In the genomic region with DNA sequence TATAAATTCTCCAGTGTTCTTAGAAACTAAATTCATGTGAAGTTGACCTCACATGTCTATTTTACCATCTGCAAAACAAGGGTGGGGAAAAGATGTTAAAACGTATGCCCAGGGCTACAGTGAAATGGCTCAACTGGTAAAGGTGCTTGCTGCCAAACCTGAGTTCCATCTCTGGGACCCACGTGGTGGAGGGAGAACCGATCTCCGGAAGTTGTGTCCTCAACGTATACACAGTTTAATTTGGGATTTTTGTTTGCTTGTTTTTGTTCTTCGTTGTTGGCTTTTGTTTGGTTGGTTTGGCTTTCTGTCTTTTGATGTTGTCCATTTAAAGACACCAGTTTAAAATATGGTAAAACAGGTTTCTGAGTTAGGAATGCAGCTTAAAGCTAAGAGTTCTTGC, we compare ENCODE assay signal across 8 mouse cellular contexts. TPM values are rescaled to one million over a fixed set of nuclear protein-coding genes. Genes with fewer than 3 reads are reported as not detected.
A peak's percentile ranks its signal among the peaks of the same experiment; 100 is the strongest.
DNase-seq lines count a peak whose midpoint lies in the region; ATAC-seq and TF ChIP-seq lines count a peak whose summit lies in the region.

No protein-coding gene starts in this region.

- H3K27me3 ChIP-seq in kidney, embryonic 15.5 days = no peaks in the 10 kb centered on the region
- no peaks in the 10 kb centered on the region for H3K27me3 ChIP-seq in hindbrain, embryonic 15.5 days
- no peaks in the 10 kb centered on the region for H3K27me3 ChIP-seq in midbrain, embryonic 16.5 days (ENCODE audit: control insufficient read depth, insufficient read depth, low read depth, low read length)

- H3K36me3 ChIP-seq in kidney, embryonic 15.5 days = peaks cover 29% of the 10 kb centered on the region
- H3K36me3 ChIP-seq in hindbrain, embryonic 15.5 days = peaks cover 20% of the 10 kb centered on the region; the same call in 1 of the 2 replicates
- H3K36me3 ChIP-seq in midbrain, embryonic 16.5 days (ENCODE audit: control insufficient read depth, insufficient read depth, low read length) = peaks cover 11% of the 10 kb centered on the region

- no peak for TF ChIP-seq POLR2A in bone marrow macrophage, adult 2 months (IDR thresholded peaks at IDR 0.05; ENCODE audit: borderline replicate concordance, low read depth, low read length)

- 55% methylated on average over 6 of the region's 6 CpGs for WGBS in kidney, embryonic 15.5 days
- 56% methylated on average over 6 of the region's 6 CpGs for WGBS in hindbrain, embryonic 15.5 days
- 60% methylated on average over 6 of the region's 6 CpGs for WGBS in midbrain, embryonic 16.5 days

- H3K27ac ChIP-seq in kidney, embryonic 15.5 days = no peak overlapping the region
- H3K27ac ChIP-seq in bone marrow macrophage, adult 2 months (ENCODE audit: insufficient read depth, low read depth, low read length) = no peak overlapping the region
- no peak overlapping the region for H3K27ac ChIP-seq in hindbrain, embryonic 15.5 days (replicated peaks)
- no peak overlapping the region for H3K27ac ChIP-seq in midbrain, embryonic 16.5 days (ENCODE audit: low read length)

- H3K9me3 ChIP-seq in kidney, embryonic 15.5 days (replicated peaks) = no peaks in the 10 kb centered on the region
- no peaks in the 10 kb centered on the region for H3K9me3 ChIP-seq in hindbrain, embryonic 15.5 days
- H3K9me3 ChIP-seq in midbrain, embryonic 16.5 days (replicated peaks; ENCODE audit: control insufficient read depth, low read length, poor library complexity, severe bottlenecking) = no peaks in the 10 kb centered on the region

- H3K4me2 ChIP-seq in kidney, embryonic 15.5 days = peak overlapping the region; percentile 73
- H3K4me2 ChIP-seq in hindbrain, embryonic 15.5 days = peak overlapping the region; percentile 98
- peak overlapping the region; percentile 77 for H3K4me2 ChIP-seq in midbrain, embryonic 16.5 days (ENCODE audit: low read length)

- peaks cover 21% of the 10 kb centered on the region for H3K4me1 ChIP-seq in kidney, embryonic 15.5 days
- peaks cover 10% of the 10 kb centered on the region for H3K4me1 ChIP-seq in bone marrow macrophage, adult 2 months (ENCODE audit: control insufficient read depth, insufficient read depth, low read length)
- H3K4me1 ChIP-seq in hindbrain, embryonic 15.5 days (replicated peaks) = peaks cover 36% of the 10 kb centered on the region
- peaks cover 25% of the 10 kb centered on the region for H3K4me1 ChIP-seq in midbrain, embryonic 16.5 days (ENCODE audit: control insufficient read depth, insufficient read depth, low read length)

- no peak for DNase-seq in kidney, adult 11 months
- no peak for DNase-seq in right cerebral cortex, postnatal 10 days (ENCODE audit: low spot score in 2 of 2)
- DNase-seq in ovary, adult 18-20 months (ENCODE audit: low spot score) = no peak
- DNase-seq in thymus, postnatal 0 days (ENCODE audit: low spot score) = no peak

- H3K9ac ChIP-seq in kidney, embryonic 15.5 days = peak overlapping the region; percentile 89
- H3K9ac ChIP-seq in hindbrain, embryonic 15.5 days = peak overlapping the region; percentile 99
- peak overlapping the region; percentile 95 for H3K9ac ChIP-seq in midbrain, embryonic 16.5 days (ENCODE audit: low read depth, low read length)

- TF ChIP-seq CTCF in bone marrow macrophage, adult 2 months (IDR thresholded peaks at IDR 0.05; ENCODE audit: low read depth, low read length) = no peak

- peak overlapping the region; percentile 97 for H3K4me3 ChIP-seq in kidney, embryonic 15.5 days (replicated peaks)
- H3K4me3 ChIP-seq in bone marrow macrophage, adult 2 months (ENCODE audit: insufficient read depth, low read length) = peak overlapping the region; percentile 85
- peak overlapping the region; percentile 100 for H3K4me3 ChIP-seq in hindbrain, embryonic 15.5 days
- H3K4me3 ChIP-seq in midbrain, embryonic 16.5 days (ENCODE audit: low read depth, low read length) = peak overlapping the region; percentile 97

- no peak for ATAC-seq in kidney, embryonic 15.5 days (replicated peaks; ENCODE audit: low FRiP score)
- ATAC-seq in hindbrain, embryonic 15.5 days (ENCODE audit: low FRiP score, low read depth) = no peak
- ATAC-seq in midbrain, embryonic 16.5 days = no peak

RNA-seq across cellular contexts. Expression of a gene that starts 0.9 kb away (rescaled TPM):
- polyA plus RNA-seq in kidney, embryonic 15.5 days (2015; fragmentation: Nextera tagmentation; extraction: Ambion mirVana) = 42.3 and 43.8 TPM in 2 replicates
- 37.0 and 40.5 TPM in 2 replicates for polyA plus RNA-seq in bone marrow macrophage, adult 2 months (2012; ENCODE audit: insufficient read depth, insufficient read length, missing spikeins)
- 39.5 and 41.2 TPM in 2 replicates for polyA plus RNA-seq in hindbrain, embryonic 15.5 days (2015; fragmentation: Nextera tagmentation; extraction: Ambion mirVana)
- 40.9 and 46.8 TPM in 2 replicates for polyA plus RNA-seq in midbrain, embryonic 16.5 days (2015; fragmentation: Nextera tagmentation; extraction: Ambion mirVana)
- polyA plus RNA-seq in thymus, postnatal 0 days (2015; fragmentation: Nextera tagmentation; extraction: Ambion mirVana) = 54.3 and 56.6 TPM in 2 replicates

RNA-seq across cellular contexts. Expression of a gene that starts 0.9 kb away (rescaled TPM):
- 27.7 and 31.5 TPM in 2 replicates for polyA plus RNA-seq in kidney, embryonic 15.5 days (2015; fragmentation: Nextera tagmentation; extraction: Ambion mirVana)
- polyA plus RNA-seq in bone marrow macrophage, adult 2 months (2012; ENCODE audit: insufficient read depth, insufficient read length, missing spikeins) = 39.6 and 40.9 TPM in 2 replicates
- 13.2 and 14.4 TPM in 2 replicates for polyA plus RNA-seq in hindbrain, embryonic 15.5 days (2015; fragmentation: Nextera tagmentation; extraction: Ambion mirVana)
- polyA plus RNA-seq in midbrain, embryonic 16.5 days (2015; fragmentation: Nextera tagmentation; extraction: Ambion mirVana) = 11.1 and 14.0 TPM in 2 replicates
- polyA plus RNA-seq in thymus, postnatal 0 days (2015; fragmentation: Nextera tagmentation; extraction: Ambion mirVana) = 15.1 and 16.8 TPM in 2 replicates

RNA-seq across cellular contexts. Expression of a gene that starts 44.5 kb away (rescaled TPM):
- polyA plus RNA-seq in kidney, embryonic 15.5 days (2015; fragmentation: Nextera tagmentation; extraction: Ambion mirVana) = 1,596 and 1,620 TPM in 2 replicates
- polyA plus RNA-seq in bone marrow macrophage, adult 2 months (2012; ENCODE audit: insufficient read depth, insufficient read length, missing spikeins) = 344 and 355 TPM in 2 replicates
- 696 and 729 TPM in 2 replicates for polyA plus RNA-seq in hindbrain, embryonic 15.5 days (2015; fragmentation: Nextera tagmentation; extraction: Ambion mirVana)
- 596 and 701 TPM in 2 replicates for polyA plus RNA-seq in midbrain, embryonic 16.5 days (2015; fragmentation: Nextera tagmentation; extraction: Ambion mirVana)
- 1,216 and 1,339 TPM in 2 replicates for polyA plus RNA-seq in thymus, postnatal 0 days (2015; fragmentation: Nextera tagmentation; extraction: Ambion mirVana)

RNA-seq across cellular contexts. Expression of a gene that starts 45.2 kb away (rescaled TPM):
- polyA plus RNA-seq in kidney, embryonic 15.5 days (2015; fragmentation: Nextera tagmentation; extraction: Ambion mirVana) = 0.68 TPM in 1 of 2 replicates, not detected in the other
- polyA plus RNA-seq in bone marrow macrophage, adult 2 months (2012; ENCODE audit: insufficient read depth, insufficient read length, missing spikeins) = not detected in 2 replicates
- polyA plus RNA-seq in hindbrain, embryonic 15.5 days (2015; fragmentation: Nextera tagmentation; extraction: Ambion mirVana) = 0.14 TPM in 1 of 2 replicates, not detected in the other
- not detected in 2 replicates for polyA plus RNA-seq in midbrain, embryonic 16.5 days (2015; fragmentation: Nextera tagmentation; extraction: Ambion mirVana)
- 2.7 and 2.8 TPM in 2 replicates for polyA plus RNA-seq in thymus, postnatal 0 days (2015; fragmentation: Nextera tagmentation; extraction: Ambion mirVana)

RNA-seq across cellular contexts. Expression of a gene that starts 54.0 kb away (rescaled TPM):
- polyA plus RNA-seq in kidney, embryonic 15.5 days (2015; fragmentation: Nextera tagmentation; extraction: Ambion mirVana) = 2.6 and 2.9 TPM in 2 replicates
- polyA plus RNA-seq in bone marrow macrophage, adult 2 months (2012; ENCODE audit: insufficient read depth, insufficient read length, missing spikeins) = not detected in 2 replicates
- not detected in 2 replicates for polyA plus RNA-seq in hindbrain, embryonic 15.5 days (2015; fragmentation: Nextera tagmentation; extraction: Ambion mirVana)
- 0.23 TPM in 1 of 2 replicates, not detected in the other for polyA plus RNA-seq in midbrain, embryonic 16.5 days (2015; fragmentation: Nextera tagmentation; extraction: Ambion mirVana)
- polyA plus RNA-seq in thymus, postnatal 0 days (2015; fragmentation: Nextera tagmentation; extraction: Ambion mirVana) = 6.2 and 6.3 TPM in 2 replicates
